Mouse (Mus musculus) heart, embryonic 13.5 days (tissue): ENCODE measurements around the gene Filip1l. TPM values are rescaled to one million over a fixed set of nuclear protein-coding genes. Genes with fewer than 3 reads are reported as not detected.

Experiments used
- ATAC-seq: fragments of 200-750 bp; cut with Nextera tagmentation; 2 replicates; pipeline ENCODE4 v1.8.0; 2017; ENCODE audit warnings: moderate TSS enrichment; ENCODE audit not compliant: insufficient number of reproducible peaks, low FRiP score, low TSS enrichment; ENCODE audit errors: extremely low read depth
- H3K27ac ChIP-seq: fragments of 300-500 bp; sonication (generic); replicated peaks from 2 replicates; pipeline ENCODE4 v1.5.1; 2015; ENCODE audit warnings: moderate library complexity, mild to moderate bottlenecking, inconsistent platforms
- H3K27me3 ChIP-seq: fragments of 300-500 bp; sonication (generic); replicated peaks from 2 replicates; pipeline ENCODE4 v1.6.1; 2015; ENCODE audit warnings: mild to moderate bottlenecking, inconsistent platforms
- H3K36me3 ChIP-seq: fragments of 300-500 bp; sonication (generic); 2 replicates; pipeline ENCODE4 v1.6.1; 2015; ENCODE audit warnings: mild to moderate bottlenecking, inconsistent platforms
- H3K4me1 ChIP-seq: fragments of 300-500 bp; sonication (generic); 2 replicates; pipeline ENCODE4 v1.6.1; 2015; ENCODE audit warnings: inconsistent platforms
- H3K4me2 ChIP-seq: fragments of 300-500 bp; sonication (generic); 2 replicates; pipeline ENCODE4 v1.6.1; 2015; ENCODE audit warnings: inconsistent platforms, mild to moderate bottlenecking, moderate library complexity
- H3K4me3 ChIP-seq: fragments of 300-500 bp; sonication (generic); 2 replicates; pipeline ENCODE4 v1.5.1; 2015; ENCODE audit warnings: moderate library complexity, mild to moderate bottlenecking, inconsistent platforms
- H3K9ac ChIP-seq: fragments of 300-500 bp; sonication (generic); 2 replicates; pipeline ENCODE4 v1.6.1; 2015; ENCODE audit warnings: inconsistent platforms, mild to moderate bottlenecking, moderate library complexity
- H3K9me3 ChIP-seq: fragments of 300-500 bp; sonication (generic); 2 replicates; pipeline ENCODE4 v1.6.1; 2016; ENCODE audit warnings: inconsistent platforms
- WGBS: fragments of 180-500 bp; shearing (Covaris S2); methylation state at CpG from one replicate; pipeline ENCODE4 v1.1.7; 2015; ENCODE audit warnings: mixed read lengths; 5-methylcytosine and 5-hydroxymethylcytosine counted together
- polyA plus RNA-seq: library from polyadenylated mRNA; unstranded; fragments of >200 nt; fragmentation: Nextera tagmentation; extraction: Ambion mirVana; gene quantifications from 2 replicates; pipeline ENCODE4 v1.2.1, GENCODE M21; 2015

Gene Filip1l
- polyA plus RNA-seq, 1 experiment from 2014 or later: 19.3 TPM

DNA sequence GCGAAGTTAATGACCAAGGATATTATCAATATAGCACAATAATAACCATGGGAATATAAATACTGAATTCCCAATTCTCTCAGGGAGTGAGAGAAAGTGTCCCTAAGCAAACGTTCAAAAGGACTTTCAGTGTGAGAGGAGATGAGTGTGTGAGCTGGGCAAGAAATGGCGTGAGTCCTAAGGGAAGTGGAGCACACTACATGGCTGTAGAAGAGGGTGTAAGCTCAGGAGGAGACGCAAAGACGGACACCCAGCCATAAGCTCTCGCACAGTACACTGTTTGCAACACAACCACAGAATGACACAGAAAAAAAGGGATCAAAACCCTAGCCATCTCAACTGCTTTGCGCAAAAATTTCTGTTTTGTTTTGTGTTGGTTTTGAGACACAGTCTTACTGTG is 160.7 kb downstream of the Filip1l start:
- H3K4me3 ChIP-seq: no peak overlapping the region
- 85% methylated on average over 7 of the region's 7 CpGs for WGBS
- no peak overlapping the region for H3K27ac ChIP-seq
- H3K4me1 ChIP-seq: peaks cover 12% of the 10 kb centered on the region
- no peak overlapping the region for H3K9ac ChIP-seq
- no peak overlapping the region for H3K4me2 ChIP-seq
- H3K36me3 ChIP-seq: no peaks in the 10 kb centered on the region
- no peak for ATAC-seq
- no peaks in the 10 kb centered on the region for H3K27me3 ChIP-seq
- H3K9me3 ChIP-seq: no peaks in the 10 kb centered on the region

DNA sequence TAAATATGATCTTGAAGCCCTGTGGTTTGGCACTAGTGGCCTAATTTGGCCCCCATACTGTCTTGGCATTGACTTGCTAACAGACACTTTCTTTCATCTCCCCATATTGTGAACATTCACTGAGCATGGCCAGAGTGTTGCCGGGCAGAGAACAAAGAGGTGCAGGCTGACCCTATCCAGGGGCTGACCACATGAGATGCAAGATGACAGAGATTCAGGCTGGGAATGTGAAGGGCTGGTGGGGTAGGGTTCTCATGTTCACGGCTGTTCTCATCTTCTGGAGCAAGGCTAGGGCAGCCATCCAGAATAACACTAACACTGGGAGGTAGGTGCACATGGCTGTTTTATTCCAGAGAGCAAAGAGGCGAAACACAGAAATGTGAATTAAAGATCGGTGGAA is 161.5 kb downstream of the Filip1l start:
- Histone ChIP-seq H3K9ac (no peak overlapping the region), H3K9me3 (no peaks in the 10 kb centered on the region), H3K27ac (no peak overlapping the region), H3K36me3 (no peaks in the 10 kb centered on the region), H3K4me2 (no peak overlapping the region), H3K4me1 (peaks cover 12% of the 10 kb centered on the region), H3K4me3 (no peak overlapping the region), H3K27me3 (no peaks in the 10 kb centered on the region)
- no peak for ATAC-seq
- WGBS: 75% methylated on average over 4 of the region's 4 CpGs

DNA sequence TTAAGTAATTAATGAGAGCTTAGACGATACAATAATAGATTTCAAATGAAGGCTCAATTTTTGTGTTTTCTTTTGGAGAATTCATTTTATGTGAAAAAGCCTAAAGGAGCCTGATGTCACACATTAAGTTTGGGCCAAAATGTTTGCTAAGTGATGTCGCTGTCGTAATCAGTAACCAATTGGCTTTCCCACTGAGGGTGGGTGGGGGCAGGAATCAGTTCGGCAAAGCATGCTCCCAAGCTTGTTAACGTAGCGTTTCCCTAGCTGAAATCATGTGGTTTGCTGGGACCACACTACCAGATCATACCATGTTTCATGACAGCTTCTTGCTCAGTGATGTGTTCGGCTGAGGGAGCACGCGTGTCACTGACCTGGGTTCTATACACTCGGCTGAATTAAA is 162.7 kb downstream of the Filip1l start:
- Histone ChIP-seq H3K4me1 (peaks cover 12% of the 10 kb centered on the region), H3K9ac (no peak overlapping the region), H3K36me3 (no peaks in the 10 kb centered on the region), H3K27ac (no peak overlapping the region), H3K9me3 (no peaks in the 10 kb centered on the region), H3K4me3 (no peak overlapping the region), H3K27me3 (no peaks in the 10 kb centered on the region), H3K4me2 (no peak overlapping the region)
- 71% methylated on average over 10 of the region's 10 CpGs for WGBS
- ATAC-seq: no peak

GRCm38 (mm10) chr16:57525046-57525445 is 172.2 kb downstream of the Filip1l start:
- no peak overlapping the region for H3K4me2 ChIP-seq
- H3K9me3 ChIP-seq: no peaks in the 10 kb centered on the region
- H3K4me3 ChIP-seq: no peak overlapping the region
- no peaks in the 10 kb centered on the region for H3K36me3 ChIP-seq
- peaks cover 36% of the 10 kb centered on the region for H3K4me1 ChIP-seq
- no peaks in the 10 kb centered on the region for H3K27me3 ChIP-seq
- H3K9ac ChIP-seq: no peak overlapping the region
- H3K27ac ChIP-seq: no peak overlapping the region
- no peak for ATAC-seq
- WGBS: 73% methylated on average over 5 of the region's 5 CpGs

DNA sequence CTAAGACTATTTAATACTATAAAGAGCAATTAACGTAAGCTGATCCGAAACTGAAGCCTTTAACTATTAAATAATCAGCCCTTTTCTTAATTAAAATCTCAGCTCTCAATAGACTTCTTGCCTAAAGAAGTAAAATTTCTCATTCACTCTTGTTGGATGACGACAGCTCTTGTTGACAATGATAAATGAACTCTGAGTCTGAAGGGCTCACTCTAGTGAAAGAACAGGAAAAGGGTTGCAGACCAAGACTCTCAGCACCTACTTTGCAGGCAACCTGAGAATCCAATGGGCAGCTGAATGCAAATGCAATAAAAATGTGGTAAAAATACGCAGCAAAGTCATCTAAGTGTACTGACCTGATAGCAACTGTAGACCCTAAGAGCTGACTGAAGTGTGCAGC is 172.6 kb downstream of the Filip1l start:
- no peaks in the 10 kb centered on the region for H3K27me3 ChIP-seq
- 74% methylated on average over 4 of the region's 4 CpGs for WGBS
- H3K4me1 ChIP-seq: peaks cover 36% of the 10 kb centered on the region
- no peak overlapping the region for H3K4me3 ChIP-seq
- H3K36me3 ChIP-seq: no peaks in the 10 kb centered on the region
- 0 out of 2 replicates have a peak overlapping the region, but pooled peaks have one; percentile 24 for H3K27ac ChIP-seq
- no peak for ATAC-seq
- H3K4me2 ChIP-seq: no peak overlapping the region
- no peak overlapping the region for H3K9ac ChIP-seq
- no peaks in the 10 kb centered on the region for H3K9me3 ChIP-seq

DNA sequence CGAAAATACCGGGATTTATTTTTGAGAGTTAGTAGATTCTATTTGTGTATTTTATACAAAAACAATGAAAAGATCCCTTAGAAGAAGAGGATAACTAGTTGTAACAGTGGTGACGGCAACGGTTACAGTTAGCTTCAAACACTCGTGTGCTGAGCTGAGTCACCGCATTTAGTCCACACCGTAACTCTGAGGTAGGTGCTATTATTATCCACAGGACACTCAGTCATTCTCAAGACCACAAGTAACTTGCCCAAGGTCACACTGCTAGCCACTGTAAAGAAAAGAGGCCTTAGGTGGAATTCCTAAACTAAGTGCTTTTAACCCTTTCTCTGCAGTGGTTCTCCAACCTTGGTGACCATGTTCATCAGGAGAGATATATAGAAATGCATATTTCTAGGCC is 174.0 kb downstream of the Filip1l start:
- Histone ChIP-seq H3K4me1 (peaks cover 37% of the 10 kb centered on the region), H3K9me3 (no peaks in the 10 kb centered on the region), H3K9ac (no peak overlapping the region), H3K4me2 (no peak overlapping the region), H3K27ac (peak overlapping the region; percentile 65), H3K36me3 (no peaks in the 10 kb centered on the region), H3K27me3 (no peaks in the 10 kb centered on the region), H3K4me3 (no peak overlapping the region)
- 55% methylated on average over 7 of the region's 7 CpGs for WGBS
- ATAC-seq: peak; percentile 58; the same call in 1 of the 2 replicates

DNA sequence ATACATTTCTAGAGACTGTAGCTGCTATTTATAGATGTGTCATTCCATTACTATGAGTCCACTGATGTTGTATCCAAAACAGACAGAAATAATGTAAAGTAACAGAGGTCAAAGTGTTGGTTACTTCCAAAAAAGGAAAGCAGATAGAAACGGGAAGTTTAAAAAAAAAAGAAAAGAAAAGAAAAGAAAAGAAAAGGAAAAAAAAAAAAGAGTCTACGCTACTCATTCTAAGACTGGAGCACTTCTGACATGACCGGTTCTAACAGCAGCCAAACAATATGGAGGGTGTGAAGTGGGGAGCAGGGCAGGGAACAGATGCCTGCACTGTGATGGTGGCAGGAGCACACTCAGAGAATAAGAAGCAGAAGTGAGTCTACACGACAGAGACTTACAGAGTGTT is 175.6 kb downstream of the Filip1l start:
- Histone ChIP-seq H3K36me3 (no peaks in the 10 kb centered on the region), H3K9ac (no peak overlapping the region), H3K4me2 (no peak overlapping the region), H3K4me1 (peaks cover 40% of the 10 kb centered on the region), H3K9me3 (no peaks in the 10 kb centered on the region), H3K27ac (peak overlapping the region; percentile 61), H3K27me3 (no peaks in the 10 kb centered on the region), H3K4me3 (no peak overlapping the region)
- WGBS: 57% methylated on average over 4 of the region's 4 CpGs
- no peak for ATAC-seq

- no peak overlapping the region for H3K4me2 ChIP-seq
Observed at GRCm38 (mm10) chr16:57530547-57530946, 177.7 kb downstream of the Filip1l start.

DNA sequence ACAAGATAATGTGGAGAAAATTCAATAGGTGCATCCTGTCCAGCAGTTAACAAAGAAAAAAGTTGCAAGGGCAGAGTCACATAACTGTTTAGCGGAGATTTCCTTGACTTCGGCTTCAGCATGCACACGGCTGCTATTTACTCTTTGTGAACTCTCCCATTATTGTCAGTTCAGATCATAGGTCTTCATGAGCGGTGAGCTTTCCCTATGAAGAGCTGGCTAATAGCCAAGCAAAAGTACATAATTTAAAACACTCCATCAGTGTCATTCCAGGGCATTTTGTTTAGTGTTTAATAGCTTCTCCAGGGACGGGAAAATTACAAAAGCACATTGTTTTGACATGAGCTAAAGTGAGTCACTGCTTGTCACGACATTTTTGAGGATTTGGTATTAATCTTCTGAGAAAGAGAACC is 179.2 kb downstream of the Filip1l start:
- Histone ChIP-seq H3K36me3 (no peaks in the 10 kb centered on the region), H3K4me2 (no peak overlapping the region), H3K4me1 (peaks cover 34% of the 10 kb centered on the region), H3K9me3 (no peaks in the 10 kb centered on the region), H3K9ac (no peak overlapping the region), H3K4me3 (no peak overlapping the region), H3K27ac (no peak overlapping the region), H3K27me3 (no peaks in the 10 kb centered on the region)
- no peak for ATAC-seq
- WGBS: 58% methylated on average over 6 of the region's 6 CpGs

More at GRCm38 (mm10) chr16:57530547-57530946, 177.7 kb downstream of the Filip1l start:
- Histone ChIP-seq H3K36me3 (no peaks in the 10 kb centered on the region), H3K9ac (no peak overlapping the region), H3K27me3 (no peaks in the 10 kb centered on the region), H3K9me3 (no peaks in the 10 kb centered on the region), H3K27ac (no peak overlapping the region), H3K4me1 (peaks cover 40% of the 10 kb centered on the region), H3K4me3 (no peak overlapping the region)
- ATAC-seq: no peak
- 73% methylated on average over 4 of the region's 4 CpGs for WGBS

DNA sequence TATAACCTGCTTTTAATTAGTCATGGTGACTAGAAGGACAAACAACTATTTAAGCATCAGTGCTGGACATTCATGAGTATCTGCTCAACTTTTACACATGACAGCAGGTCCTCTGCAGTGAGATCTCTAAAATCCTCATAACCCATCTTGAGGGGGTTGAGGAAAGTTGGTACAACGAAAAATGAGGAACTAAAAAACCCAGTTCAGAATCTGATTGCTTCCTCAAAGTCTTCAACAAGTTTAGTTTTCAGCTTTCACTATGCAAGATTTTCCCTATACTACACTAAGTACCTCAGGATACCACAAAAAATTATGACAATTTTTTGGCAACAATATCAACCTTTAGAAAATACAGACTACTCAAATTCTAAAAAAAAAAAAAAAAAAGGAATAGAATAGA is 181.5 kb downstream of the Filip1l start:
- no peak overlapping the region for H3K9ac ChIP-seq
- ATAC-seq: no peak
- no peak overlapping the region for H3K27ac ChIP-seq
- peaks cover 14% of the 10 kb centered on the region for H3K4me1 ChIP-seq
- no peak overlapping the region for H3K4me2 ChIP-seq
- H3K36me3 ChIP-seq: no peaks in the 10 kb centered on the region
- H3K4me3 ChIP-seq: no peak overlapping the region
- 85% methylated on average over 1 of the region's 1 CpGs for WGBS
- H3K9me3 ChIP-seq: no peaks in the 10 kb centered on the region
- H3K27me3 ChIP-seq: no peaks in the 10 kb centered on the region

- no peaks in the 10 kb centered on the region for H3K36me3 ChIP-seq
- no peak overlapping the region for H3K27ac ChIP-seq
- 73% methylated on average over 1 of the region's 1 CpGs for WGBS
- H3K4me3 ChIP-seq: no peak overlapping the region
- no peaks in the 10 kb centered on the region for H3K27me3 ChIP-seq
- H3K4me2 ChIP-seq: no peak overlapping the region
- H3K9me3 ChIP-seq: no peaks in the 10 kb centered on the region
- H3K9ac ChIP-seq: no peak overlapping the region
- ATAC-seq: no peak
- peaks cover 14% of the 10 kb centered on the region for H3K4me1 ChIP-seq
Observed at GRCm38 (mm10) chr16:57534811-57535210, 181.9 kb downstream of the Filip1l start.

DNA sequence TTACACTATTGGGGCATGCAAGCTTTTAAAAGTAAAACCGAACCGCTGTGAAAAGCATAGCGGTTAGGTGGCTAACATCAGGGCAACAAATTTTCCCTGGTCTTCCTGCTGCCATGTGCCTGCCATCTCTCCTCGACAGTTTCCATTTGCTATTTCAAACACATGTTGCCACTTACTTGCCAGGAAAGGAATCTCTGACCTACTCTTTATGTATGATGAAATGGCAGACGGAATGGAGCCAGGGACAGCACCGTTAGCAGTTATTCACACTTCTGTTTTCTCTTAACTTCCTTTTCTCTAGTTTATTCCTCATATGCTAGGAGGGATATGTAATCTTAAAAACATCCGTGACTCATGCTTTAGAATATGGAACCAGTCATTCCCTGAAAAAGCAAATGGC is 183.6 kb downstream of the Filip1l start:
- Histone ChIP-seq H3K27me3 (no peaks in the 10 kb centered on the region), H3K4me3 (no peak overlapping the region), H3K27ac (0 out of 2 replicates have a peak overlapping the region, but pooled peaks have one; percentile 22), H3K4me2 (no peak overlapping the region), H3K9ac (no peak overlapping the region), H3K9me3 (no peaks in the 10 kb centered on the region), H3K36me3 (no peaks in the 10 kb centered on the region), H3K4me1 (peaks cover 14% of the 10 kb centered on the region)
- no peak for ATAC-seq
- WGBS: 74% methylated on average over 7 of the region's 7 CpGs
